Mouse (Mus musculus) neural tube, embryonic 11.5 days (tissue): ENCODE measurements at regions not wholly inside any gene's neighbourhood (a gene's known extent, or its start where the extent isn't known, plus 50 kb on each side); places are given as distances from the start of the nearest gene placed in this dataset.
A peak's percentile ranks its signal among the peaks of the same experiment; 100 is the strongest.

Experiments used
- ATAC-seq: fragments of 200-750 bp; cut with Nextera tagmentation; 2 replicates; pipeline ENCODE4 v1.8.0; 2017; ENCODE audit warnings: moderate number of reproducible peaks, mild to moderate bottlenecking, moderate TSS enrichment, moderate library complexity; ENCODE audit not compliant: insufficient read depth, low FRiP score, low TSS enrichment
- DNase-seq: peaks from one replicate; pipeline ENCODE4 v3.0.0-alpha.2; 2015; ENCODE audit warnings: low spot score
- H3K27ac ChIP-seq: fragments of 300-500 bp; sonication (generic); 2 replicates; pipeline ENCODE4 v1.5.1; 2014; ENCODE audit warnings: low read depth, mild to moderate bottlenecking, low read length
- H3K27me3 ChIP-seq: fragments of 300-500 bp; sonication (generic); 2 replicates; pipeline ENCODE4 v1.6.1; 2014; ENCODE audit warnings: mild to moderate bottlenecking, low read length, mixed read lengths; ENCODE audit not compliant: control insufficient read depth, insufficient read depth
- H3K36me3 ChIP-seq: fragments of 300-500 bp; sonication (generic); 2 replicates; pipeline ENCODE4 v1.6.1; 2014; ENCODE audit warnings: mild to moderate bottlenecking, low read length, moderate library complexity, mixed read lengths; ENCODE audit not compliant: control insufficient read depth, insufficient read depth
- H3K4me1 ChIP-seq: fragments of 300-500 bp; sonication (generic); 2 replicates; pipeline ENCODE4 v1.6.1; 2014; ENCODE audit warnings: low read length, mixed read lengths; ENCODE audit not compliant: control insufficient read depth, insufficient read depth
- H3K4me2 ChIP-seq: fragments of 300-500 bp; sonication (generic); 2 replicates; pipeline ENCODE4 v1.6.1; 2014; ENCODE audit warnings: low read depth, mild to moderate bottlenecking, moderate library complexity
- H3K4me3 ChIP-seq: fragments of 300-500 bp; sonication (generic); 2 replicates; pipeline ENCODE4 v1.5.1; 2014; ENCODE audit warnings: low read depth, low read length
- H3K9ac ChIP-seq: fragments of 300-500 bp; sonication (generic); 2 replicates; pipeline ENCODE4 v1.6.1; 2014; ENCODE audit warnings: mild to moderate bottlenecking, low read length
- H3K9me3 ChIP-seq: fragments of 300-500 bp; sonication (generic); 2 replicates; pipeline ENCODE4 v1.6.1; 2016; ENCODE audit warnings: low read length; ENCODE audit not compliant: control insufficient read depth
- WGBS: fragments of 180-500 bp; shearing (Covaris S2); extraction: QIAGEN DNeasy Blood & Tissue Kit; methylation state at CpG from one replicate; pipeline ENCODE4 v1.1.7; 2014; 5-methylcytosine and 5-hydroxymethylcytosine counted together

- no peak overlapping the region for H3K27ac ChIP-seq
- no peaks in the 10 kb centered on the region for H3K36me3 ChIP-seq
- ATAC-seq, result 0 out of 2 replicates have a peak, but pooled peaks have one; percentile 35
- H3K4me1 ChIP-seq, result no peaks in the 10 kb centered on the region
- no peak overlapping the region for H3K4me3 ChIP-seq
- H3K27me3 ChIP-seq, result no peaks in the 10 kb centered on the region
- H3K9me3 ChIP-seq, result no peaks in the 10 kb centered on the region
- no peak overlapping the region for H3K4me2 ChIP-seq
- WGBS, result 39% methylated on average over 4 of the region's 4 CpGs
- no peak for DNase-seq
- no peak overlapping the region for H3K9ac ChIP-seq
Measured at GRCm38 (mm10) chr11:12180351-12180750, 141.9 kb upstream of the Grb10 start.

GRCm38 (mm10) chr11:12172429-12172828 is 133.9 kb upstream of the Grb10 start:
- Histone ChIP-seq H3K4me2 (no peak overlapping the region), H3K4me3 (no peak overlapping the region), H3K9ac (no peak overlapping the region), H3K27me3 (no peaks in the 10 kb centered on the region), H3K9me3 (no peaks in the 10 kb centered on the region), H3K4me1 (no peaks in the 10 kb centered on the region), H3K36me3 (no peaks in the 10 kb centered on the region), H3K27ac (no peak overlapping the region)
- no peak for DNase-seq
- ATAC-seq, result no peak
- WGBS, result 73% methylated on average over 2 of the region's 2 CpGs

DNA sequence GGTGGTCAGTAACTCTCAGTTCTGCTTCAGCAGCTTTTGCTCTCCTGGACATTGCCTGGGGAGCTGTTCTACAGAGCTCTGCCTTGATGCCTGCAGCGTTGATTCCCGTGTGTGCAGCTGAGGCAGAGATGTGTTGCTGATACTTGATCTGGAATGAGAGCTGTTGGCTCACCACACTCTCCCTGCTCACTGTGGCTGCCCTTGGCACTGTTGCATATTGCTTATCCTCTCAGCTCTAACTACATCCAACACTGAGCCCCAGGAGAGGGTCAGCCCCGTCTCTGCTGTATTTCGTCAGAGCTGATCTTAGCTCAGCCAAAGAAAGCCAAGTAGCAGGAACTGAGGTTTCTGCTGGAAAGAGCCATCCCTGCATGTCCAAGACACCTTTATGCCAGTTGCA is 132.8 kb upstream of the Grb10 start:
- Histone ChIP-seq H3K4me1 (no peaks in the 10 kb centered on the region), H3K9me3 (no peaks in the 10 kb centered on the region), H3K27me3 (no peaks in the 10 kb centered on the region), H3K4me2 (no peak overlapping the region), H3K36me3 (no peaks in the 10 kb centered on the region), H3K4me3 (no peak overlapping the region), H3K9ac (no peak overlapping the region), H3K27ac (no peak overlapping the region)
- DNase-seq (no peak), ATAC-seq (no peak)
- 77% methylated on average over 4 of the region's 4 CpGs for WGBS

DNA sequence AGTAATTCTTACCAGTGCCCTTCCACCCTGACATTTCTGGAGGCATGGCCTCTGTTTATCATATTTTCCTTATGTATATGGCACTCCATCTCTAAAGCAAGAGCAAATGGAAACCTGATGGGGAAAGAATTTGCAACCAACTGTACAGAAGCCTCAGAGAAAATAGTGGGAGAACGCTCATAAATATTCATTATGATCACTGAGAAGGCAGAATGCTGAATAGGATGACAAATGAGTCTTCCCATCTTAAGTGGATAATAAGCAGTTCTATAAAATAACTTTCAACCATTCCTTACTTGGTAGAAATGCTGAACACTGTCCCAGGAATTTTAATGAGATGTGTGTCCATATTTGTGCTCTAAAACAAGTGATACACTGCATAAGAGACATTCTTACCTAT is 129.9 kb upstream of the Grb10 start:
- 95% methylated on average over 1 of the region's 1 CpGs for WGBS
- Histone ChIP-seq H3K9me3 (no peaks in the 10 kb centered on the region), H3K27me3 (no peaks in the 10 kb centered on the region), H3K9ac (no peak overlapping the region), H3K4me3 (no peak overlapping the region), H3K4me1 (no peaks in the 10 kb centered on the region), H3K4me2 (no peak overlapping the region), H3K36me3 (no peaks in the 10 kb centered on the region), H3K27ac (no peak overlapping the region)
- ATAC-seq, result no peak
- no peak for DNase-seq
